Mouse (Mus musculus): ENCODE data around the gene Gtf3c2.
"Not testable (repeated sequence)": the region's sequence is repeated elsewhere in the genome, so short reads cannot be mapped to it uniquely, and the experiment has no call there.

Gene Gtf3c2

GRCm38 (mm10) chr5:31179766-31180630, at the start of gene Gtf3c2, which contains the start of gene Gm29609:
TSS of gene Gtf3c2 (minus strand) at chr5:31180144.
TSS of gene Gm29609 (minus strand) at chr5:31179911.
- DNase-seq: peak; percentile 96

- DNase-seq: no peak
These were observed 46.7 kb upstream of the Gtf3c2 start for GRCm38 (mm10) chr5:31226641-31227040.

- peak; percentile 9 for DNase-seq
These were observed 42.8 kb upstream of the Gtf3c2 start for GRCm38 (mm10) chr5:31222696-31223095.

- DNase-seq: peak; percentile 42
These were observed 41.5 kb upstream of the Gtf3c2 start for GRCm38 (mm10) chr5:31221304-31221945.

- DNase-seq: peak; percentile 95
These were observed 40.7 kb upstream of the Gtf3c2 start, which contains the start of gene Ppm1g for GRCm38 (mm10) chr5:31220448-31221303. TSS of gene Ppm1g (minus strand) at chr5:31220687.

GRCm38 (mm10) chr5:31219911-31220447, 40.0 kb upstream of the Gtf3c2 start:
- no peak for DNase-seq

GRCm38 (mm10) chr5:31219474-31219873, 39.5 kb upstream of the Gtf3c2 start:
- no peak for DNase-seq

GRCm38 (mm10) chr5:31219070-31219469, 39.1 kb upstream of the Gtf3c2 start:
- no peak for DNase-seq

- DNase-seq: no peak
These were observed 38.4 kb upstream of the Gtf3c2 start for GRCm38 (mm10) chr5:31218294-31218693.

- not testable (repeated sequence) for DNase-seq
These were observed 36.6 kb upstream of the Gtf3c2 start for GRCm38 (mm10) chr5:31216554-31216953.

- no peak for DNase-seq
These were observed 24.5 kb upstream of the Gtf3c2 start for GRCm38 (mm10) chr5:31204421-31204820.

GRCm38 (mm10) chr5:31203866-31204265, 23.9 kb upstream of the Gtf3c2 start:
- no peak for DNase-seq

GRCm38 (mm10) chr5:31202933-31203332, 23.0 kb upstream of the Gtf3c2 start:
- DNase-seq: peak; percentile 30

GRCm38 (mm10) chr5:31201742-31202590, 22.0 kb upstream of the Gtf3c2 start, which contains the start of gene Zfp513:
TSS of gene Zfp513 (minus strand) at chr5:31202303.
- DNase-seq: peak; percentile 99

- no peak for DNase-seq
These were observed 21.2 kb upstream of the Gtf3c2 start for GRCm38 (mm10) chr5:31201042-31201741.

GRCm38 (mm10) chr5:31200327-31200768, 20.4 kb upstream of the Gtf3c2 start:
- DNase-seq: peak; percentile 18

GRCm38 (mm10) chr5:31199893-31200292, 19.9 kb upstream of the Gtf3c2 start:
- peak; percentile 19 for DNase-seq

- DNase-seq: peak; percentile 20
These were observed 19.5 kb upstream of the Gtf3c2 start for GRCm38 (mm10) chr5:31199321-31199892.

GRCm38 (mm10) chr5:31198616-31199320, 18.8 kb upstream of the Gtf3c2 start:
- DNase-seq: no peak

GRCm38 (mm10) chr5:31198170-31198569, 18.2 kb upstream of the Gtf3c2 start:
- no peak for DNase-seq
